Mouse (Mus musculus): ENCODE results near the gene Scgb1c1. TPM values are rescaled to one million over a fixed set of nuclear protein-coding genes. Genes with fewer than 3 reads are reported as not detected.

Scgb1c1 gene
- polyA plus RNA-seq, 1 experiment from 2014 or later: not detected

- H3K27me3 ChIP-seq (ENCODE audit: insufficient read depth, low read length): no peaks in the 10 kb centered on the region
- H3K4me3 ChIP-seq (replicated peaks; ENCODE audit: low read depth, low read length): no peak overlapping the region
- H3K4me1 ChIP-seq (replicated peaks; ENCODE audit: insufficient read depth, low read length): no peaks in the 10 kb centered on the region
- no peaks in the 10 kb centered on the region for H3K9me3 ChIP-seq (replicated peaks; ENCODE audit: low read length)
- no peak overlapping the region for H3K27ac ChIP-seq
- TF ChIP-seq CTCF (IDR thresholded peaks at IDR 0.05; ENCODE audit: low read depth): peak; percentile 74
- no peak overlapping the region for H3K9ac ChIP-seq (ENCODE audit: low read depth, low read length)
- peak; percentile 65 for DNase-seq (ENCODE audit: low spot score)
- ATAC-seq (replicated peaks; ENCODE audit: low FRiP score, low read depth): peak; percentile 75; the same call in 1 of the 2 replicates
- H3K4me2 ChIP-seq (ENCODE audit: low read length): 0 out of 2 replicates have a peak overlapping the region, but pooled peaks have one; percentile 7
- no peaks in the 10 kb centered on the region for H3K36me3 ChIP-seq (ENCODE audit: insufficient read depth, low read length)
- 33% methylated on average over 8 of the region's 8 CpGs for WGBS
Measured at GRCm38 (mm10) chr7:140828171-140828881, 17.0 kb upstream of the Scgb1c1 start.

GRCm38 (mm10) chr7:140831447-140831846, 13.9 kb upstream of the Scgb1c1 start:
- H3K4me3 ChIP-seq (replicated peaks; ENCODE audit: low read depth, low read length): no peak overlapping the region
- ATAC-seq (replicated peaks; ENCODE audit: low FRiP score, low read depth) (no peak), DNase-seq (ENCODE audit: low spot score) (no peak)
- WGBS: 60% methylated on average over 6 of the region's 6 CpGs
- no peaks in the 10 kb centered on the region for H3K9me3 ChIP-seq (replicated peaks; ENCODE audit: low read length)
- TF ChIP-seq CTCF (IDR thresholded peaks at IDR 0.05; ENCODE audit: low read depth): no peak
- H3K9ac ChIP-seq (ENCODE audit: low read depth, low read length): no peak overlapping the region
- H3K36me3 ChIP-seq (ENCODE audit: insufficient read depth, low read length): no peaks in the 10 kb centered on the region
- no peaks in the 10 kb centered on the region for H3K4me1 ChIP-seq (replicated peaks; ENCODE audit: insufficient read depth, low read length)
- no peak overlapping the region for H3K27ac ChIP-seq
- no peaks in the 10 kb centered on the region for H3K27me3 ChIP-seq (ENCODE audit: insufficient read depth, low read length)
- no peak overlapping the region for H3K4me2 ChIP-seq (ENCODE audit: low read length)

GRCm38 (mm10) chr7:140833341-140833740, 12.0 kb upstream of the Scgb1c1 start:
- Histone ChIP-seq H3K9me3 (replicated peaks; ENCODE audit: low read length) (no peaks in the 10 kb centered on the region), H3K27ac (no peak overlapping the region), H3K4me3 (replicated peaks; ENCODE audit: low read depth, low read length) (no peak overlapping the region), H3K27me3 (ENCODE audit: insufficient read depth, low read length) (no peaks in the 10 kb centered on the region), H3K4me2 (ENCODE audit: low read length) (no peak overlapping the region), H3K4me1 (replicated peaks; ENCODE audit: insufficient read depth, low read length) (no peaks in the 10 kb centered on the region), H3K36me3 (ENCODE audit: insufficient read depth, low read length) (no peaks in the 10 kb centered on the region), H3K9ac (ENCODE audit: low read depth, low read length) (no peak overlapping the region)
- DNase-seq (ENCODE audit: low spot score): no peak
- 92% methylated on average over 4 of the region's 4 CpGs for WGBS
- no peak for ATAC-seq (replicated peaks; ENCODE audit: low FRiP score, low read depth)
- no peak for TF ChIP-seq CTCF (IDR thresholded peaks at IDR 0.05; ENCODE audit: low read depth)

- H3K4me3 ChIP-seq (replicated peaks; ENCODE audit: low read depth, low read length): no peak within 1 kb of the TSS
- WGBS: 53% methylated on average over 20 of the region's 20 CpGs
- H3K36me3 ChIP-seq (ENCODE audit: insufficient read depth, low read length): no peaks in the 10 kb centered on the region
- ATAC-seq (replicated peaks; ENCODE audit: low FRiP score, low read depth) (no peak), DNase-seq (ENCODE audit: low spot score) (no peak)
- no peak within 1 kb of the TSS for H3K27ac ChIP-seq
- H3K9me3 ChIP-seq (replicated peaks; ENCODE audit: low read length): no peaks in the 10 kb centered on the region
- no peaks in the 10 kb centered on the region for H3K4me1 ChIP-seq (replicated peaks; ENCODE audit: insufficient read depth, low read length)
- no peak for TF ChIP-seq CTCF (IDR thresholded peaks at IDR 0.05; ENCODE audit: low read depth)
- no peak within 1 kb of the TSS for H3K4me2 ChIP-seq (ENCODE audit: low read length)
- no peak within 1 kb of the TSS for H3K9ac ChIP-seq (ENCODE audit: low read depth, low read length)
- H3K27me3 ChIP-seq (ENCODE audit: insufficient read depth, low read length): no peaks in the 10 kb centered on the region
Measured at GRCm38 (mm10) chr7:140834968-140835757, 10.2 kb upstream of the Scgb1c1 start, which contains the start of gene Urah. Urah (plus strand) TSS chr7:140835018.

- H3K27me3 ChIP-seq (ENCODE audit: insufficient read depth, low read length): no peaks in the 10 kb centered on the region
- no peaks in the 10 kb centered on the region for H3K36me3 ChIP-seq (ENCODE audit: insufficient read depth, low read length)
- no peak overlapping the region for H3K4me3 ChIP-seq (replicated peaks; ENCODE audit: low read depth, low read length)
- TF ChIP-seq CTCF (IDR thresholded peaks at IDR 0.05; ENCODE audit: low read depth): no peak
- no peak overlapping the region for H3K4me2 ChIP-seq (ENCODE audit: low read length)
- H3K4me1 ChIP-seq (replicated peaks; ENCODE audit: insufficient read depth, low read length): no peaks in the 10 kb centered on the region
- DNase-seq (ENCODE audit: low spot score) (no peak), ATAC-seq (replicated peaks; ENCODE audit: low FRiP score, low read depth) (no peak)
- WGBS: 77% methylated on average over 2 of the region's 2 CpGs
- H3K27ac ChIP-seq: no peak overlapping the region
- H3K9me3 ChIP-seq (replicated peaks; ENCODE audit: low read length): no peaks in the 10 kb centered on the region
- H3K9ac ChIP-seq (ENCODE audit: low read depth, low read length): no peak overlapping the region
Measured at GRCm38 (mm10) chr7:140835758-140836087, 9.6 kb upstream of the Scgb1c1 start.

- DNase-seq (ENCODE audit: low spot score) (no peak), ATAC-seq (replicated peaks; ENCODE audit: low FRiP score, low read depth) (no peak)
- no peak for TF ChIP-seq CTCF (IDR thresholded peaks at IDR 0.05; ENCODE audit: low read depth)
- H3K9me3 ChIP-seq (replicated peaks; ENCODE audit: low read length): no peaks in the 10 kb centered on the region
- H3K36me3 ChIP-seq (ENCODE audit: insufficient read depth, low read length): no peaks in the 10 kb centered on the region
- H3K4me2 ChIP-seq (ENCODE audit: low read length): no peak overlapping the region
- H3K4me1 ChIP-seq (replicated peaks; ENCODE audit: insufficient read depth, low read length): no peaks in the 10 kb centered on the region
- H3K4me3 ChIP-seq (replicated peaks; ENCODE audit: low read depth, low read length): no peak overlapping the region
- H3K9ac ChIP-seq (ENCODE audit: low read depth, low read length): no peak overlapping the region
- WGBS: 75% methylated on average over 9 of the region's 9 CpGs
- no peaks in the 10 kb centered on the region for H3K27me3 ChIP-seq (ENCODE audit: insufficient read depth, low read length)
- no peak overlapping the region for H3K27ac ChIP-seq
Measured at GRCm38 (mm10) chr7:140836243-140837115, 8.9 kb upstream of the Scgb1c1 start.
